Mouse (Mus musculus): ENCODE results near the gene Gstt2. TPM values are rescaled to one million over a fixed set of nuclear protein-coding genes. Genes with fewer than 3 reads are reported as not detected.
"Not testable (repeated sequence)": the region's sequence is repeated elsewhere in the genome, so short reads cannot be mapped to it uniquely, and the experiment has no call there.

Gstt2 gene
- total RNA-seq, 2 experiments from 2014 or later = 3.5 to 3.6 TPM

GRCm38 (mm10) chr10:75856155-75856907 lies 19.1 kb upstream of the Gstt2 start:
- no peak for DNase-seq (ENCODE audit: low spot score in 2 of 2)

- DNase-seq (ENCODE audit: low spot score in 2 of 2) = no peak
Observed at GRCm38 (mm10) chr10:75855416-75855981, 18.3 kb upstream of the Gstt2 start.

- no peak for DNase-seq (ENCODE audit: low spot score in 2 of 2)
Observed at GRCm38 (mm10) chr10:75854791-75855190, 17.6 kb upstream of the Gstt2 start.

- no peak for DNase-seq (ENCODE audit: low spot score in 2 of 2)
Observed at GRCm38 (mm10) chr10:75854096-75854495, 16.9 kb upstream of the Gstt2 start.

- peak; percentile 73 to 90 for DNase-seq (ENCODE audit: low spot score in 2 of 2)
Observed at GRCm38 (mm10) chr10:75853452-75853851, 16.2 kb upstream of the Gstt2 start.

- DNase-seq (ENCODE audit: low spot score in 2 of 2) = no peak
Observed at GRCm38 (mm10) chr10:75852539-75853125, 15.4 kb upstream of the Gstt2 start.

DNA sequence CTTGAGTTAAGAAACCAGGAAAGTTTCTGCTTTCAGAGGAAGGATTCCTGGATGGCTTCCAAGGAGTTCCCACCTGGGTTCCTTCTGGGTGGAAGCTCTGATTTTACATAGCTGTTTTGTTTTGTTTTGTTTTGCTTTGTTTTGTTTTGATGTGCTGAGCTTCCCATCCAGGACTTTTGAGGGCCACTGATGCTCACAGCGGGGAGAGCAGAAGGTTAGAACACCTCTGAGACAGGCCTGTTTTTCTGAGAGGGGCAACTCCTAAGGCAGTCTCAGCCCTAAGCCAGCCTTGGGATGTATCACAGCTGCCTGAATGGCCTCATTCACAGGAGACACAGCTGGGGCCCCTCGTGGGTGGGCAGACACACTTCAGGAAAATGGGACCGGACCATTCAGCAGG lies 14.5 kb upstream of the Gstt2 start:
- DNase-seq (ENCODE audit: low spot score in 2 of 2) = no peak

DNA sequence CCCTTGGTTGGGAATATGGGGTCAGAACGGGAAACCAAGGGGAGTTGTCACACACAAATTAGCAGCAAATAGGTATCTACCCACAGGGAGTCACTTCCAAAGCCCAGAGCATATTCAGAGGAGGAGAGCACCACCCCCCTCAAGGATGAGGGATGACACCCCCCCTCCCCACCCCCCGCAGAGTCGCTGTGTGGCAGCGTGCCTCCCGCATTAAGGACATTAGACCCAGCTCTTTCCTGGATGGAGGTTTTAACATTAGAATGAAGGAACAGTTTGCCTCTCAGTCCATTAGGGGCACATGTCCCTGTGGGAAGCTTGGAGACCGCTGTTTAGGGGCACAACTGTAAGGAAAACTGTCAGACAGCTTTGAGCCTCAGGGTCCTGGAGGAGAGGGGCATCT lies 13.9 kb upstream of the Gstt2 start:
- no peak for DNase-seq (ENCODE audit: low spot score in 2 of 2)

GRCm38 (mm10) chr10:75848382-75848781 lies 11.2 kb upstream of the Gstt2 start:
- no peak for DNase-seq (ENCODE audit: low spot score in 2 of 2)

DNA sequence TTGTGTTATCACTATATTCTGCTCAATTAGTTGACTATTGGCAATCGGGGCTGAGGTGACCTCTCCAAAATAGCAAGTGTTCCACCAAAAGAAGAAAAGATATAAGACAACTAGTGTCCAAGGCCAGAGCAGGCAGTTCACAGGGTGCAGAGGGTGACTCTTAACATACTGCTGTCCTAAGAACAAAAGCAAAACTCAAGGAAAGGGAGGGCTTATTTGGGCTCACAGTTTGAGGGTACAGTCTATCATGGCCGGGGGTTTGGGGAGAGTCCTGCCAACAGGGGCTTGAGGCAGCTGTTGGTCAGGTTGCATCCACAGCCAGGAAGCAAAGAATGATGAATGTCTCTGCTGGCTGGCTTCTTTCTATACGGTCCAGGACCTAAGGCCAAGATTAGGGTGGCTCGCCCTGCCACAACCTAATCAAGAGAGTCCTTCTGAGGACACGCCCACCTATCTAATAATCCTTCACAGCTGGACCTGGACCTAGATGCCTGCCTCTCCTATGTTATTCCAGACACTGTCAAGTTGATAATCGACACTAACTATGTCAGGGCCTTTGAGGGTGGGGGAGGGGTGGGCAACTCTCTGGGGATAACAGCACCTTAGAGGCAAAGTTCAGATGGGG lies 8.2 kb upstream of the Gstt2 start:
- no peak for DNase-seq (ENCODE audit: low spot score in 2 of 2)

DNA sequence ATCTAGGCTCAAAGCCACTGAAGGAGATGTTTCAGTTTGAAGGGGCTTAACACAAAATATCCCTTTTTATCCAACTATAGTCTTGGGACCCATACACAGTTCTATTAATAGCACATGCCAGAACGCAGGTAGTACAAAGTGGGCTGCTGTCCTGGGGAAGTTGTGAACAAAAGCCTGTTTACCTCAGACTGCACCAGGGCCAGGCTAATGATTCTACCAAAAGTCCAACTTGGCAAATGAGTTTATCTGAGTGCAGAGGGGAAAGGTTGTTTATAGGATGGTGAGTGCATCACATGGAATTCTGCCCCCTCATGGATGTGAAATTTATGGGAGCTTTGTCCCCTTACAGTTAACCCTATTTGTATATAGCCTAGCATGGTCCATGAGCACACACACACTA lies 7.6 kb upstream of the Gstt2 start:
- no peak for DNase-seq (ENCODE audit: low spot score in 2 of 2)

DNA sequence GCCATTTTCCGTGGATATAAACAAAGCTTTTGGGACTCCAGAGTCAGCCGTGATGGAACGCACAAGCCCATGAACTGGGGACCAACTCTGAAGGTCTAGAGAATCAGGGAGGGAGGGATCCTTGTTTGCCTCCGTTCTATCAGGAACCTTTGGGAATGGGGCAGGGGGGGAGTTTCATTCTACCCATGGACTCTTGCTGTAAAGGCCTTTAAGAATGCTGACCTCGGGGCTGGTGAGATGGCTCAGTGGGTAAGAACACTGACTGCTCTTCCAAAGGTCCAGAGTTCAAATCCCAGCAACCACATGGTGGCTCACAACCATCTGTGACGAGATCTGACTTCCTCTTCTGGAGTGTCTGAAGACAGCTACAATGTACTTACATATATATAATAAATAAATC lies 6.7 kb upstream of the Gstt2 start:
- not testable (repeated sequence) for DNase-seq (ENCODE audit: low spot score in 2 of 2)

DNA sequence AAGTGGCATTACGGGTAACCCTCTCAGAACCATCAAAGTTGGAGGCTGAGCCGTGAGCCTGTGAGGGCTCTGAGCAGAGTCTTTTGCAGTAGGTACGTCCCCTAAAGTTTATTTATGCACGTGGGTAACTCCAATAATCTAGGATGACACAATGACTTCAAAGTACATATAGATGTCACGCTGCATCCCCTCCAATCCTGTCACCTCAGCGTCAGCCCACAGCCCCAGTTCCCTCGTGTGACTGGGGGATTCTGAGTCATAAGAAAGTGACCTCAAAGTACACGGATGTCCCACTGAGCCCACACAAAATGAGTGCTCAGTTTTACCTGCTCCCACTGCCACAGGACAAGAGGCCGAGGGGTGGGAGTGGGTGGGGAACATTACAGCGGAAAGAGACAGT lies 1.9 kb upstream of the Gstt2 start:
- DNase-seq (ENCODE audit: low spot score in 2 of 2) = no peak

DNA sequence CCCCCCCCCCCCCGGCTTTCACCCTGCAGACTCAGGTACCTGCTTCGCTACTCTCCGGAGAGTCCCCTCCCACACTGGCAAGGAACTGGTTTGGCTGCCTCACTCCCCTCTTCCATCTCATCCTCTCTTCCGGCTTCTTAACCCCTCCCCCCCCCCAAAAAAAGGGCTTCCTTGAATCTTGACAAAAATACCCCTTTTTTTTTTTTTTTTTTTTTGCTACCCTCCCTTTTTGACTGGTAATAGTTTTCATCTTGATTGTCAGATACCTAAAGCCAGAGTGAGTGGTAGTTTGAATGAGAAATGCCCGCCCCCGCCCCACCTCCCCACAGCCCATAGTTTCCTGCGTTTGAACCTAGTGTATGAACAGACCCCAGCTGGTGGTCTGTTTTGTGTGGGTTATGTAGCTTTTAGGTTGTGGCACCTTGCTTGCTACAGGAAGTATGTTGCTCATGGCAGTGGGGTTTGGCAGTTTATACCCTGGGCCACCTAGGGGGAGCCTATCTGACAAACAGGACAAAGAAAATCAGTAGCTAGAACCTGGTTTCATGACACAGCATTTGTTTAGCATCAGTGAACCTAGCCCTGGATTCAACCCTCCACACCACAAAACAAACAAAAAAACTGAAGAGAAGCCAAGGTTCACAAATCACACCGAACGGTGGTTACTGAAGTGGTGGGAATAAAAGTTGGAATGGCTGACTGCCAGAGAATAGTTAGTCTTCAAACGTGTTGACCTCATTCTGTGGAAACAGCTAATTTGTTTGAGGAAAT lies 1.3 kb downstream of the Gstt2 start:
- DNase-seq (ENCODE audit: low spot score in 2 of 2) = no peak

DNA sequence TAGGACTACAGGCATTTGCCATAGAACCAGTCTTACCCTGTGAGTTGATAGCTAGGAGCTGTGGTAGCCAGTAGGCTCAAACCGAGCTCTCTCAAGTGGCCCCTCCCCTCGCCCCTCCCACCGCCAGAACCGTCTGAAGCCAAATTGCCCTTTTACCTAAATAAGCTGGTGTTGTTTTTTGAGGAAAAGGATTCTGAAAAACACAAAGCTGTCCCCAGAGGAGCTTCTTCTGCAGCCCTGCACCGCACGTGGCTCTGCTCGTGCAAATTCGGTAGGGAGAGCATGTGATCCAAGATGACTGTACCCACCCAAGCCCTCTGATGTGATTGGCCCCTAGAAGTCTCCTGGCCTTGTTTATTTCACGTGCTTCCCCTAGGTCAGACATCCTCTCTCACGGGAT lies 1.9 kb downstream of the Gstt2 start:
- no peak for DNase-seq (ENCODE audit: low spot score in 2 of 2)

GRCm38 (mm10) chr10:75834721-75835120 lies 2.5 kb downstream of the Gstt2 start:
- no peak for DNase-seq (ENCODE audit: low spot score in 2 of 2)

DNA sequence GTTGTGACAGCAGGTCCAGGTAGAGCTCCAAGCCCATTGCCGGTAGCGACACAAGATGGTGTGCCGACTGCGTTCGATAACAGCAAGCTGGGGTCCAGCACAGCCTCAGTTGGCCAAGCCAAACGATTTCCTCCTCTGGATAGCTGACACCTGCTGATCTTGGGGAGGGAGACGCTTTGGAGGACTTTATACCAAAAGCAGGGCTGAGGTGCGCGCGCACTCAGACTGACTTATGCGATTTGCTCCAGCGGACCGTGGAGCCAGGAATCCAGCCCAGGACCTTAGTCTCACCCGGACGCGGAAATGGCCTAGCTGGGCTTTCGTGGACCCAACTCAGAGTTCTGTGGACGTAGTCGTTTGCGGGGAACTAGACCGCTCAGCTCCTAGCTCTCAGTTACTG lies 3.0 kb downstream of the Gstt2 start:
- no peak for DNase-seq (ENCODE audit: low spot score in 2 of 2)

GRCm38 (mm10) chr10:75833456-75834080 lies 3.7 kb downstream of the Gstt2 start:
- DNase-seq (ENCODE audit: low spot score in 2 of 2) = no peak

DNA sequence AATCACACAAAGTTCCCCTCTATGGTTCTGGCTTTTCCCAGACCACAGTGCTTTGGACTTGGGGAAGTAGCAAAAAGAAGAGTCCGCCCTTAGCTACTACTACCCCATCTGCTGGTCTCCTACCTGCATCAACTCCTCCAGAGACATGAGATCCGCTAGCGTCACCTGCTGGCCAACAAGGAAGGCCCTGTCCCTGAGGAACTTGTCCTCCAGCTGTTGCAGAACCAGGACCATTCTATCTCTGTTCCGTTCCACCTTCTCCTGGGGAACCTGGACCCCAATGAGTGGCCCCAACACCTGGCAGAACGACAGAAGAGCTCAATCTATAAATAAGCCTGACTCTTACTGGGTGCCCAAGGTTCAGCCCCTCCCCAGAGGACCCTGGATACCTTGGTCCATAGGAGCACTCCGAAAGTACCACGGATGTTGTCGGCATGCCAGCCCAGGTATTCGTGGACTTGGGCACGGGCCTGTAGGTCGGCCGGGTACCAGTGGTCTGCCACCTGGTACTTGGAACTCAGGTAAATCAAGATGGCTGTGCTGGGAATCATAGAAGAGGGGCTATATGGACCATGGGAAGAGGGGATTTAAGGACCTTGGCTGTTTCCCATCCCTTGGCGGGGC lies 4.8 kb downstream of the Gstt2 start:
- DNase-seq (ENCODE audit: low spot score in 2 of 2) = peak in 1 of 2 experiments; percentile 34

- DNase-seq (ENCODE audit: low spot score in 2 of 2) = no peak
Observed at GRCm38 (mm10) chr10:75830275-75830670, 7.0 kb downstream of the Gstt2 start.
